Mouse (Mus musculus): ENCODE measurements around the gene Ttc7b. TPM values are rescaled to one million over a fixed set of nuclear protein-coding genes. Genes with fewer than 3 reads are reported as not detected.

Ttc7b gene
- polyA plus RNA-seq, 2 experiments, result 1.3 to 3.5 TPM

DNA sequence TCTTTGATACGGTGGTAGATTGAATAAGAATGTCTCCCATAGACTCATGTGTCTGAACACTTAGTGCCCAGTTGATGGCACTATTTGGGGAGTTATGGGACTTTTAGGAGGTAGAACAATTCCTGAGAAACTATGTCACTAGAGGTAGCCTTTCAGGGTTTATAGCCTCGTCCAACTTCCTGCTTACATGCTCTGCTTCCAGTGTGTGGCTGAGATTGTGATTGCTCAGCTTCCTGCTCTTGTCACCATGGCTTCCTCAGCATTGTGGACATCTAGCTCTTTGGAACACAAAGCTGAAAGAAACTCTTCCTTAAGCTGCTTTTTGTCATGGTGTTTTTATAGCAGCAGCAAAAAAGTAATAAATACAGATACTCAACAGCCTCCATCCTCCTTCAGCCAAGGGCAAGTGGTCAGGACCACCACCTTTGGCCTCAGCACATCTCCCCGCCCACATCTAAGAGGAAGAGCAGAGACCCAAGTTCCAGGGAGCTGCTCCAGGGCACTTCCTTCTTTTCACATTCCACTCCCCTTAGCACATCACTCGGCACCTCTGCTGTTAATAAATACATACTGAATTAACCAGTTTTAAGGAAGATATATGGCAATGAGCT lies 81.4 kb downstream of the Ttc7b start:
- DNase-seq (ENCODE audit: low read depth in 3 of 3, low spot score in 3 of 3) (no peak), ATAC-seq (ENCODE audit: insufficient read depth) (peak; percentile 26; the same call in 1 of the 2 replicates)
- TF ChIP-seq CTCF (IDR thresholded peaks at IDR 0.05; ENCODE audit: low read depth) (no peak), EP300 (IDR thresholded peaks at IDR 0.05; ENCODE audit: low read depth) (no peak)
- no peak overlapping the region for H3K27ac ChIP-seq
- no peaks in the 10 kb centered on the region for H3K27me3 ChIP-seq (ENCODE audit: control insufficient read depth, insufficient read depth, low read length)
- WGBS (ENCODE audit: insufficient replicate concordance), result 57% methylated on average over 4 of the region's 4 CpGs
- no peak overlapping the region for H3K4me3 ChIP-seq (ENCODE audit: insufficient read depth in 1 of 2, low read depth in 2 of 2, low read length in 2 of 2)
- H3K9me3 ChIP-seq (ENCODE audit: control insufficient read depth, low read length), result no peaks in the 10 kb centered on the region
- 0 out of 4 replicates have a peak, but pooled peaks cover 0 to 2% of the 10 kb centered on the region in 2 experiments for H3K4me1 ChIP-seq (replicated peaks; ENCODE audit: control insufficient read depth in 2 of 2, insufficient read depth in 2 of 2, low read length in 1 of 2)
- no peaks in the 10 kb centered on the region for H3K36me3 ChIP-seq (replicated peaks; ENCODE audit: control insufficient read depth, insufficient read depth, low read depth)
- H3K4me2 ChIP-seq (ENCODE audit: low read depth), result no peak overlapping the region
- H3K9ac ChIP-seq (replicated peaks), result no peak overlapping the region

DNA sequence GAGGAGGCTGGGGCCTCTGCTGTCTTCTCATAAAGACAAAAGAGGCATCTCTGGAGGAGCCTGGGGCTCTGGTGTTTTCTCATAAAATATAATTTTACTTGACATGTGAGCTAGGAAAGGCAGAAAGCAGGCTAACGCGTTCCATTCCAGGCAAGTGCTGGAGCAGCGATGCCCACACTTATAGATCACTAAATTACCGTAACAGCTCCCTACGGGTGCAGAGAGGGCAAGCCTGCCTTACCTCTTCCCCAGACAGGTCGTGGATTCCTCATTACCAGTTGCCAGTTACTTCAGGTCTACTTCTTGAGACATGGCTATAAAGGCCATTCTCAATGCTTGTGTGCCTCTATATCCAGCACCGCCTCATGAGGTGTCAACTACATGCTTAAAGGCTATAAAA lies 82.1 kb downstream of the Ttc7b start:
- H3K9me3 ChIP-seq (ENCODE audit: control insufficient read depth, low read length), result no peaks in the 10 kb centered on the region
- no peaks in the 10 kb centered on the region for H3K36me3 ChIP-seq (replicated peaks; ENCODE audit: control insufficient read depth, insufficient read depth, low read depth)
- 72% methylated on average over 7 of the region's 7 CpGs for WGBS (ENCODE audit: insufficient replicate concordance)
- TF ChIP-seq EP300 (IDR thresholded peaks at IDR 0.05; ENCODE audit: low read depth) (no peak), CTCF (IDR thresholded peaks at IDR 0.05; ENCODE audit: low read depth) (no peak)
- ATAC-seq (ENCODE audit: insufficient read depth), result no peak
- no peak for DNase-seq (ENCODE audit: low read depth in 3 of 3, low spot score in 3 of 3)
- H3K27ac ChIP-seq, result no peak overlapping the region
- H3K4me3 ChIP-seq (ENCODE audit: insufficient read depth in 1 of 2, low read depth in 2 of 2, low read length in 2 of 2), result no peak overlapping the region
- no peaks in the 10 kb centered on the region for H3K27me3 ChIP-seq (ENCODE audit: control insufficient read depth, insufficient read depth, low read length)
- H3K9ac ChIP-seq (replicated peaks), result no peak overlapping the region
- H3K4me2 ChIP-seq (ENCODE audit: low read depth), result no peak overlapping the region
- 0 out of 4 replicates have a peak, but pooled peaks cover 0 to 2% of the 10 kb centered on the region in 2 experiments for H3K4me1 ChIP-seq (replicated peaks; ENCODE audit: control insufficient read depth in 2 of 2, insufficient read depth in 2 of 2, low read length in 1 of 2)

DNA sequence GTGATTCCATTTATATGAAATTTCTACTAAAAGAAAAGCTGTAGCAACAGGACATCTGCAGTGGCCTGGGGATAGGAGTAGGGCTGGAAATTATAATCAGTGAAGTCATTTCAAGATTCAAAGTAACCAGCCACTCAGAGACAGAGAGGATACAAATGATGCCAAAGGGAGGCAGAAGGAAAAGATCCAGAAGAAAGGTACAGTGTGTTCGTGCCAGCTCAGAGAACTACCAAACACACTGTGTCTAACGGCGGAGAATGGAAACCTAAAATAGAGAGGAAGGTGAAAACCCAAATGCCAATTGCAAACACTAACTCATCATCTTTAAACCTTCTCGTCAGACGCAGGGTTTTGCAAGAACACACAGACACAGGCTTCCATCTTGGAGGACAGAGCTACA lies 82.8 kb downstream of the Ttc7b start:
- Histone ChIP-seq H3K9ac (replicated peaks) (no peak overlapping the region), H3K4me1 (replicated peaks; ENCODE audit: control insufficient read depth in 2 of 2, insufficient read depth in 2 of 2, low read length in 1 of 2) (0 out of 4 replicates have a peak, but pooled peaks cover 0 to 2% of the 10 kb centered on the region in 2 experiments), H3K27ac (no peak overlapping the region), H3K4me3 (ENCODE audit: insufficient read depth in 1 of 2, low read depth in 2 of 2, low read length in 2 of 2) (no peak overlapping the region), H3K9me3 (ENCODE audit: control insufficient read depth, low read length) (no peaks in the 10 kb centered on the region), H3K36me3 (replicated peaks; ENCODE audit: control insufficient read depth, insufficient read depth, low read depth) (no peaks in the 10 kb centered on the region), H3K27me3 (ENCODE audit: control insufficient read depth, insufficient read depth, low read length) (no peaks in the 10 kb centered on the region), H3K4me2 (ENCODE audit: low read depth) (no peak overlapping the region)
- TF ChIP-seq CTCF (IDR thresholded peaks at IDR 0.05; ENCODE audit: low read depth) (no peak), EP300 (IDR thresholded peaks at IDR 0.05; ENCODE audit: low read depth) (no peak)
- DNase-seq (ENCODE audit: low read depth in 3 of 3, low spot score in 3 of 3), result no peak
- ATAC-seq (ENCODE audit: insufficient read depth), result no peak
- 72% methylated on average over 5 of the region's 5 CpGs for WGBS (ENCODE audit: insufficient replicate concordance)

DNA sequence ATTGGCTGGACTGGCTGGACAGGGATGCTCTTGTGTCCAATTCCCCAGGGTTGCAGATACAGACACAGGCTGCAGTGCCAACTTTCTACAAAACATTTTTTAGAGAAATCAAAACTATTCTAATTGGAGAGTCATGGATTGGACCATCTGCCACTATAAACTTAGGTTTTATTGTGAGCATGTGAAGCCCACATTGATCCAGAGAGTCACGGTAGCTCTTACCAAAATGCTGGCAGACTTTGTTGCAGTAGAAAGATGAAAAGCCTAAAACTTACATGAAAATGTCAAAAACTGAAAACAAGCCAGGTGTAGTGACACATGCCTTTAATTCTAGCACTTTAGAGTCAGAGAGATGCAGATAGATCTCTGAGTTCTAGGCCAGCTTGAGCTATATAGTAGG lies 84.9 kb downstream of the Ttc7b start:
- Histone ChIP-seq H3K27ac (no peak overlapping the region), H3K27me3 (ENCODE audit: control insufficient read depth, insufficient read depth, low read length) (no peaks in the 10 kb centered on the region), H3K4me2 (ENCODE audit: low read depth) (no peak overlapping the region), H3K36me3 (replicated peaks; ENCODE audit: control insufficient read depth, insufficient read depth, low read depth) (no peaks in the 10 kb centered on the region), H3K9ac (replicated peaks) (no peak overlapping the region), H3K4me3 (ENCODE audit: insufficient read depth in 1 of 2, low read depth in 2 of 2, low read length in 2 of 2) (no peak overlapping the region), H3K9me3 (ENCODE audit: control insufficient read depth, low read length) (no peaks in the 10 kb centered on the region), H3K4me1 (replicated peaks; ENCODE audit: control insufficient read depth in 2 of 2, insufficient read depth in 2 of 2, low read length in 1 of 2) (0 out of 4 replicates have a peak, but pooled peaks cover 0 to 2% of the 10 kb centered on the region in 2 experiments)
- ATAC-seq (ENCODE audit: insufficient read depth), result no peak
- WGBS (ENCODE audit: insufficient replicate concordance), result 80% methylated on average over 1 of the region's 1 CpGs
- TF ChIP-seq EP300 (IDR thresholded peaks at IDR 0.05; ENCODE audit: low read depth), result no peak
- TF ChIP-seq CTCF (IDR thresholded peaks at IDR 0.05; ENCODE audit: low read depth), result no peak
- no peak for DNase-seq (ENCODE audit: low read depth in 3 of 3, low spot score in 3 of 3)

DNA sequence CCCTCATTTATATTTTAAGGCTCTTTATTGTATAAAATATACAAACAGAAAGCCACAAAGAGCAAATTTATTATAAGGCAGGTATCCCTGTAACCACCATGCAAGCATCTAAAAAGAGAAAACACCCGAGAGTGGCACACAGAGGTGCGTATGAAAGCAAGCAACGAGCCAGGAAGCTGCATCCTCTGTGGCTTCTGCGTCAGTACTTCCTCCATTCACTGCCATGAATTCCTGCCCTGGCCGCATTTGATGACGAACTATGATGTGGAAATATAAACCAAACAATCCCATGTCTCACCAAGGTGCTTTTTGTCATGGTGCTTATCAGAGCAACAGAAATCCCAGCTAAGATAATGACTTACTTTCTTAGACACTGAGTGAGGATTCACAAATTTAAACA lies 88.8 kb downstream of the Ttc7b start:
- no peak for TF ChIP-seq EP300 (IDR thresholded peaks at IDR 0.05; ENCODE audit: low read depth)
- TF ChIP-seq CTCF (IDR thresholded peaks at IDR 0.05; ENCODE audit: low read depth), result no peak
- no peaks in the 10 kb centered on the region for H3K4me1 ChIP-seq (replicated peaks; ENCODE audit: control insufficient read depth in 2 of 2, insufficient read depth in 2 of 2, low read length in 1 of 2)
- H3K4me2 ChIP-seq (ENCODE audit: low read depth), result no peak overlapping the region
- H3K9ac ChIP-seq (replicated peaks), result no peak overlapping the region
- ATAC-seq (ENCODE audit: insufficient read depth) (no peak), DNase-seq (ENCODE audit: low read depth in 3 of 3, low spot score in 3 of 3) (no peak)
- H3K4me3 ChIP-seq (ENCODE audit: insufficient read depth in 1 of 2, low read depth in 2 of 2, low read length in 2 of 2), result no peak overlapping the region
- no peaks in the 10 kb centered on the region for H3K9me3 ChIP-seq (ENCODE audit: control insufficient read depth, low read length)
- H3K27me3 ChIP-seq (ENCODE audit: control insufficient read depth, insufficient read depth, low read length), result no peaks in the 10 kb centered on the region
- 47% methylated on average over 6 of the region's 6 CpGs for WGBS (ENCODE audit: insufficient replicate concordance)
- H3K36me3 ChIP-seq (replicated peaks; ENCODE audit: control insufficient read depth, insufficient read depth, low read depth), result no peaks in the 10 kb centered on the region
- H3K27ac ChIP-seq, result no peak overlapping the region

All from liver, embryonic 14.5 days (tissue).